Mouse (Mus musculus) kidney, adult 9 months (tissue): ENCODE measurements around the gene Ccdc93.
A peak's percentile ranks its signal among the peaks of the same experiment; 100 is the strongest.

ENCODE experiments used
- DNase-seq: peaks from one replicate; pipeline ENCODE4 v3.0.0; 2022

The Ccdc93 gene

DNA sequence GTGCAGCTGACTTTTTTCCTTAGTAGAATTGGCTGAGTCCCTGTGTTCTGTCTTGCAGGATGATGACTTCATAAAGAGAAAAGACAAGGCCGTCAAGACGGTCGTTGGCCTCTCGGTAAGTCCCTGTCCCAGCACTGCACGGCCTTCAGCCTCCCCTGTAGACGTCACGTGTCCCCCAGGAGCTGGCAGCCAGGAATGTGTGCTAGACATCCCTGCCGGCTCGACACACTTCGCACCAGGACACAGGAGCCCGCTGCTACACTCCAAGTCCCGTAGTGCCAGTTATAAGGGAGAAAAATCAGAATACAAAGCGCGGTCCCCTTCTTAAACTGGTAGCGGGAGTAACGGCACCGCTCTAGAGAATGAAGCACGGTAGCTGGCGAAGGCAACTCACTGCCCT, 17.3 kb downstream of the Ccdc93 start:
- DNase-seq = no peak

- no peak for DNase-seq
Observed at GRCm38 (mm10) chr1:121451009-121451408, 20.2 kb downstream of the Ccdc93 start.

DNA sequence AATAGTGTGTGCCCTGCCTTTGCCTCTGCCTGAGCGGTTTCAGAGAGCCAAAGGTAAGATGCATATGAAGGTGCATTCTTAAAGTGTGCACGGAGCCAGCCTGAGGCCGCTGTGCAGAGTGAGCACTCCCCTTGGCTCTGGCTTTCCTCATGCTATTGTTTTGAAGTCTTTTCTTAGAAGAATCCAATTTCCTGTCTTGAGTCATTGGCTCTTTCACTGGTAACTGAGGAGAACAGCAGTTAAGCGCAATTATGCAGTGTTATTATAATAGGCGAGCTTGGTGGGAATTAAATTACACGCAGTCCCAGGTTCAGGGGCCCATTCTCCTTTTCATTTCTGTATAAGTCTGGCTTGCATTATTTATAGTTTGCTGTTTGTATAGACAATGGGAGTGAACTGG, 21.6 kb downstream of the Ccdc93 start:
- DNase-seq = no peak

DNA sequence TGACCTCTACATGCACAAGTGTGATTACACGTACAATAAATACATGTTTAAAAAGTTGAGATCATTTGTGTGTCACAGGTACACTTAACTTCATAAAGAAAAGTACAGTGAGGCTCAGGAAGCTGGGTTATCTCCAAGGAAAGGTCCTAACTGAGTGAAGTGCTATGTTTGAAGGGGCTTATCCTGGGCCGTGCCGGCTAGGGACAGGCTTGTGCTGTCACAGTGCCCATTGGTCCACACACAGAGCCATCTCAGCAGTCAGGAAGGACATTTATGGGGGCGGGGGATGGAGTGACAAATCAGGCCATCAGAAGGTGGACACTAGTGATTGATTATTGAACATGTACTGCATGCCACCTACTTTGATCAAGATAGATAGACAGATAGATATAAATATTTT, 22.2 kb downstream of the Ccdc93 start:
- no peak for DNase-seq

GRCm38 (mm10) chr1:121454951-121455350, 24.1 kb downstream of the Ccdc93 start:
- DNase-seq = no peak

- DNase-seq = no peak
Observed at GRCm38 (mm10) chr1:121460077-121460476, 29.2 kb downstream of the Ccdc93 start.

DNA sequence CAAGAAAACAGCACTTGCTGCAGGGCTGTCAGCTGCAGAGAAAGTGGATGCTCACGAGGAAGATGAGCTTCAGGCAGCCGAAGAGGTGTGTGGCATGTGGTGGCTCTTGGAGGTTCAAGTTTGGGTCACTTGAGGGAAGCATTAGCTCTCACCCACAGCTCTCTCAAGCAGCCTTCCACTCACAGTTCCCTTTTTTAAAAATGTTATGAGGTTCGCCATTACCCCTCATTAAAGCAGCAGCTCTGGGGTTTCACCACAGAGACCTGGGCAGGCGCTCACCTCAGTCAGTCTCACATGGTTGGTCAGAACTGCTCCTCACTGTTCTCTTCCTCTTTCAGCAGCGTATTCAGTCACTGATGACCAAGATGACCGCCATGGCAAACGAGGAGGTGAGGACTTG, 31.0 kb downstream of the Ccdc93 start:
- no peak for DNase-seq

- no peak for DNase-seq
Observed at GRCm38 (mm10) chr1:121462643-121463042, 31.8 kb downstream of the Ccdc93 start.

GRCm38 (mm10) chr1:121463806-121464205, 33.0 kb downstream of the Ccdc93 start:
- peak; percentile 91 for DNase-seq

DNA sequence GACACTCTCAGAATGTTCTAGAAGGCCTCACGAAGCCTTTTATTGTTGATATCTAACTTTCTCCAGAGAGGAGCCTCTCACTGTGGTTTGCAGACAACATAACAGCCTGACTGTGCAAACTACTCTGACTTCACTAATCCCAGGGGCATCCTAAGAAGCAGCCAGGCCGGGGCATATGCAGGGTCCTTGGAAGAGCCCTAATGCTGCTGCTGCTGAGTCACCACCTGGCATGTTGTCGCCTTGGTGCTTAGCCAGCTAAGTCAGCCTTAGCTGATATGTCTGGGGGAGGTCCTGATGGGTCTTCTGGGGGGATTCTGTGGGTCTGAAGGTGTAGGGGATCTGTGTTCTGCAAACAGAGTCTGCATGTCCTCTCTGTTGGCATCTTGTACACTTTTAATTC, 35.4 kb downstream of the Ccdc93 start:
- DNase-seq = no peak

DNA sequence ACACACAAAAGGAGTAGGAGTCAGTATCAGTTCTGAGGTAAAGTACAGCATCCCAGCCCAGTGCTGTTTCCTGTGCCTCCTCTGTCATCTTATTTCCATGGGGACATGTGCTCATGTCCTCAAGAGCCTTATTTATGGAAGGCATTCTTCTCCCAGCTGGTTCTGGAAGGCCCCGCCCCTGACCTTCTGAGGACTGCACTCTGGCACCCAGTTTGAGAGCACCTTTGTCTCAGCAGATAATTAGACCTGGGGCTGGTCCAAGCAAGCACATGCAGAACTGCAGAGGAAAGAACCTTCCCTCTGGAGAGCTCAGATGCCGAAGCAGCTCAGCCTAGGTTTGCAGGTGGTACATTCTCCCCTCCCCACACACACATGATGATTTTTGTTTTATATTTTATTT, 37.4 kb downstream of the Ccdc93 start:
- peak; percentile 32 for DNase-seq

DNA sequence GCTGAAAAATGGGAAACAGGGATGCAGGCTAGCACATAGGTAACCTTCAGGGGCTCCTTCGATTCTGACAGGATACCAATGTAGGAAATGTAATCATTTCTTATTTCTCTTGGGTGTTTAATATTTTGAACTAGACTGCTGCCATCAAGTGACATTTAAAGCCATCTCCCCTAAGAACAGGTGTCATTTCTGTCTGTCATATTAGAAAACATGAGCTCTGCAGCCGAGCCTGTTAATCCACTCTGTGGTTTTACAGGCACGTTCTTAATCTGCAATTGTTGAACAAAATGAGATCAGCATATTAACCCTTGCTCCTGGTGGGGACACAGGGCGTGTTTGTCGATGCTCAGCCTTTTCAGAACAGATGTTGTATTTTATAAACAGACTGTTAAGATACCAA, 40.7 kb downstream of the Ccdc93 start:
- DNase-seq = no peak

- no peak for DNase-seq
Observed at GRCm38 (mm10) chr1:121477716-121478115, 46.9 kb downstream of the Ccdc93 start.

DNA sequence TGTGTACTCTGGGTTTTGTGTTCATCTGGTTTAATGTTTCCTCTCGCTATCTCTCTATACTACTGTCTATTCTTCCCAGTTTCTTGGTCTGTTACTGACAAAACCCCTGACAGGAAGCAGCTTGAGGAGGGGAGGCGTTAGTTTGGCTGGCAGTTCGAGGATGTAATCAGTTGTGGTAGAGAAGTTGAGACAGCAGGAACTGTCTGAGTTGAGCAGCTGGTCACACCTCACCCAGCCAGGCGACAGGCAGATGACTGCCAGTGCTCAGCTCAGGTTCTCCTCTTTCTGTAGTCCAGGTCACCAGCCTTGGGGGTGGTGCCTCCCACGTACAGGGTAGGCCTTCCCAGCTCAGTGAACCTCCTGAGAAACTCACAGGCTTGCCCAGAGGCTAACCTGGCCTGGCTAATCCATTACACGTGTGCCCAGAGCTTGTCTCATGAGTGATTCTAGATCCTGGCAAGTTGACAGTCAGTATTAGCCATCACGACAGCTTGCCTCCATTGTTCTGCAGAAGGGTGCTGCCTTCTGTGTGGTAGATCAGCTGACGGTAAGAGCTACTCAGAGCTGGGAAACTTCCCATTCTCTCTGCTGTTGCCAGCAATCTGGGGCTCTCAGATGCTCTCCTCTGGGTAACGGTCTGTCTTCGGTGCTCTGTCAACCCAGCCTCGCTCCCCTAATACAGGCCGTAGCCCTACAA, 47.6 kb downstream of the Ccdc93 start:
- DNase-seq = no peak

DNA sequence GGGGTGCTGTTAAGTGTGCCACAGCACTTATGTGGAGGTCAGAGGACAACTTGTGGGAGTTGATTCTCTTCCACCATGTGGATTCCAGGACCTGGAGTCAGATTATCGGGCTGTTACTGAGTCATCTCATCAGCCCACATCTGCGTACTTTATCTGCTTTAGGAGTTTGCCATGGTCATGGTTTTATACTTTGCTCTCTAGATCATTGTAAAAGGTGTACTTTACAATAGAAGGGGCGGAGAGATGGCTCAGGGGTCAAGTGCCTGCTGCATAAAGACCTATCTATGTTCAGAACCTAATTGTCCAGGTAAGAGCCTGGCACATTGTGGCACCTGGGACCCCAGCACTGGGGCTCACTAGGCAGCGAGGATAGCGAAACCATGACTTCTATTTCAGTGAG, 48.6 kb downstream of the Ccdc93 start:
- DNase-seq = no peak

GRCm38 (mm10) chr1:121483091-121483490, 52.2 kb downstream of the Ccdc93 start:
- DNase-seq = no peak

- no peak for DNase-seq
Observed at GRCm38 (mm10) chr1:121486803-121487202, 56.0 kb downstream of the Ccdc93 start.

GRCm38 (mm10) chr1:121490241-121490640, 59.4 kb downstream of the Ccdc93 start:
- DNase-seq = peak; percentile 26

DNA sequence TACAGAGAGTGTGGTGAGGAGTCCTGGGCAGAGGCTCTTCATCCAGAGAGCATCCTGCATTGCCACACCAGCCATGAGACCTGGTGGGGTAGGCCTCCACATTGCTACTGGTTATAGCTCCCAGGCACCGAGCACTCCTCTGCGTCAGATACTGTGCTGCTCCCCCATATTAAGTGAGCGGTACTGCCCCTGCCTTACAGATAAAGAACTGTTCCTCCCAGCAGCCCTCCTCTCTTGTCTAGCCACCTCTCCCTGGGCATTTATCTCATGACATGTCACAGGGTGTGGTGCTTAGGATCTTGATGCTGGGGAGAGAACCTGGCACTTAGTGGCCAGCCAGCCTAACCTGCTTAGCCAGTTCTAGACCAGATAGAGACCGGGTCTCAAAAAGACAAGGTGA, 66.2 kb downstream of the Ccdc93 start:
- no peak for DNase-seq

GRCm38 (mm10) chr1:121508729-121509128, 77.9 kb downstream of the Ccdc93 start:
- no peak for DNase-seq

DNA sequence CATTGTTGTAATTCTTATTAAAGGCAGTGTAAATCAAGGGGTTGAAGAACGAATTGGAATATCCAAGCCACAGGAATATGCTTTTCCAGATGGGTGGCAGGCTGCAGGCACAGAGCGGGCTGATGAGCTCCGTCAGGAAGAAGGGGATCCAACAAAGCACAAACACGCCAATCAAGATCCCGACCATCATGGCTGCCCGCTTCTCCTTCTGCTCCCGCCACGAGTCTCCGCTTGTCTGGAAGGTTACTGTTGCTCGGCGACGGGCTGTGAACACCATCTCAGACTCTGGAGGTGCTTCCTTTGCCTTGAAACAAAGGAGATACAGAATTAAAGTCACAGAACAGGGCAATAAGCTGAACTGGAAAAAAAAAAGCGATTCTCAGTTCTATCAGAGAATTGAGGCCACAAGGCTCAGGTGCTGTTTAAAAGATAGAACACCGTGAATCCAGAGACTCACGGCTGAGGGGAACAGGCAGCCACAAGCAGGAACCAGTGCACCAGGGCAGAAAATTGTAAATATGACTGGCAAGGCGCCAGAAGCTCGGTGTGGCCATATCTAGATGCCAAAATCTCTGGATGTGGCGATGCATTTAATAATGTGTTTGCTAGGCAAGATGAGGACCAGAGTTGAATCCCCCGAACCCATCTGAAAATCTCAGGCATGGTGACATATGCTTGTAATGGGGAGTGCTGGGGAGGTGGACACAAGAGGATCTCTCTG, 79.7 kb downstream of the Ccdc93 start:
- DNase-seq = no peak

GRCm38 (mm10) chr1:121511186-121511585, 80.3 kb downstream of the Ccdc93 start:
- DNase-seq = no peak

GRCm38 (mm10) chr1:121511966-121512365, 81.1 kb downstream of the Ccdc93 start:
- DNase-seq = no peak

GRCm38 (mm10) chr1:121518609-121519008, 87.8 kb downstream of the Ccdc93 start:
- no peak for DNase-seq

GRCm38 (mm10) chr1:121527061-121527460, 96.2 kb downstream of the Ccdc93 start:
- DNase-seq = no peak
